Mouse (Mus musculus) intestine, postnatal 0 days (tissue): ENCODE data around the gene Psme3. TPM values are rescaled to one million over a fixed set of nuclear protein-coding genes. Genes with fewer than 3 reads are reported as not detected.

Experiments used
- ATAC-seq: fragments of 200-750 bp; cut with Nextera tagmentation; 2 replicates; pipeline ENCODE4 v1.8.0; 2017; ENCODE audit warnings: mild to moderate bottlenecking, moderate TSS enrichment, moderate library complexity
- H3K27ac ChIP-seq: fragments of 300-500 bp; sonication (generic); 2 replicates; pipeline ENCODE4 v1.5.1; 2014; ENCODE audit warnings: mild to moderate bottlenecking, low read depth, low read length, moderate library complexity
- H3K27me3 ChIP-seq: fragments of 300-500 bp; sonication (generic); replicated peaks from 2 replicates; pipeline ENCODE4 v1.6.1; 2014; ENCODE audit warnings: low read length, mixed read lengths; ENCODE audit not compliant: control insufficient read depth, insufficient read depth
- H3K36me3 ChIP-seq: fragments of 300-500 bp; sonication (generic); 2 replicates; pipeline ENCODE4 v1.6.1; 2014; ENCODE audit warnings: mild to moderate bottlenecking, moderate library complexity; ENCODE audit not compliant: control insufficient read depth, insufficient read depth
- H3K4me1 ChIP-seq: fragments of 300-500 bp; sonication (generic); replicated peaks from 2 replicates; pipeline ENCODE4 v1.6.1; 2014; ENCODE audit warnings: antibody characterized with exemption, low read length, mixed read lengths; ENCODE audit not compliant: control insufficient read depth, insufficient read depth
- H3K4me2 ChIP-seq: fragments of 300-500 bp; sonication (generic); replicated peaks from 2 replicates; pipeline ENCODE4 v1.6.1; 2014; ENCODE audit warnings: low read depth, mild to moderate bottlenecking, moderate library complexity
- H3K4me3 ChIP-seq: fragments of 300-500 bp; sonication (generic); 2 replicates; pipeline ENCODE4 v1.5.1; 2014; ENCODE audit warnings: low read depth, low read length
- H3K9ac ChIP-seq: fragments of 300-500 bp; sonication (generic); 2 replicates; pipeline ENCODE4 v1.6.1; 2014; ENCODE audit warnings: mild to moderate bottlenecking, low read depth, low read length
- H3K9me3 ChIP-seq: fragments of 300-500 bp; sonication (generic); 2 replicates; pipeline ENCODE4 v1.6.1; 2016; ENCODE audit warnings: mixed run types; ENCODE audit not compliant: control insufficient read depth
- CTCF ChIP-seq: sonication (generic); IDR thresholded peaks from 2 replicates; pipeline ENCODE4 v1.5.1; 2016; ENCODE audit warnings: low read depth, mild to moderate bottlenecking, control low read depth, antibody characterized with exemption, moderate library complexity
- whole genome bisulfite sequencing: fragments of 180-500 bp; shearing (Covaris S2); extraction: QIAGEN DNeasy Blood & Tissue Kit; methylation state at CpG from one replicate; pipeline ENCODE4 v1.1.7; 2014; 5-methylcytosine and 5-hydroxymethylcytosine counted together
- microRNA-seq: library from miRNA; unstranded; fragments of <30 nt; microRNA quantifications from one replicate; pipeline ENCODE4, GENCODE M21; 2016
- polyA plus RNA-seq: library from polyadenylated mRNA; unstranded; fragments of >200 nt; fragmentation: Nextera tagmentation; extraction: Ambion mirVana; gene quantifications from 2 replicates; pipeline ENCODE4 v1.2.1, GENCODE M21; 2015

Gene Psme3
- polyA plus RNA-seq, 1 experiment from 2014 or later = 59.5 TPM

DNA sequence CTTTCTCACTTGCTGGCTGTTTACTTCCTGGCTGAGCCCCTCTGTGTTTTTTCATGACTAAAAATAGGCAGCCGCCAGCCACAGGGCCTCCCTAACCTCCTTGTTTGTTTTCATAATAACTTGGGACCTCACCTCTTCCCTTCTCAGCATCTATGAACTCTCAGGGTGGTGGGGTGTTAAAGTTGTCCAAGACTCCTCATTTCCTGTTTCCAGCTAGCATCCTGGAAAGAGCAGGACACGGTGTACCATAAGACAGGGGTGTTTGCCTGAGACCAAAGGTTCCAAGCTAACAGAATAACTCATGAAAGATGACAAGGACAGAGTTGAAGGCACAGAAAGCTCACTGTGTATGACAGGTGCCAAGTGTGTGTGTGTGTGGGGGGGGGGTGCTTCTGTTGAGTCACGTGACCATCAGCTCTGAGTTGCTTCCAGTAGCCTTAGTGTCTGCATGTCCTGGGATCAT lies 44.7 kb downstream of the Psme3 start:
- WGBS = 31% methylated on average over 3 of the region's 3 CpGs
- no peak for TF ChIP-seq CTCF
- H3K4me3 ChIP-seq = no peak overlapping the region
- H3K27me3 ChIP-seq = no peaks in the 10 kb centered on the region
- no peak overlapping the region for H3K9ac ChIP-seq
- no peak overlapping the region for H3K4me2 ChIP-seq
- peak overlapping the region; percentile 88 for H3K27ac ChIP-seq
- no peaks in the 10 kb centered on the region for H3K9me3 ChIP-seq
- H3K4me1 ChIP-seq = peaks cover 6% of the 10 kb centered on the region; the same call in 1 of the 2 replicates
- no peak for ATAC-seq
- H3K36me3 ChIP-seq = no peaks in the 10 kb centered on the region

DNA sequence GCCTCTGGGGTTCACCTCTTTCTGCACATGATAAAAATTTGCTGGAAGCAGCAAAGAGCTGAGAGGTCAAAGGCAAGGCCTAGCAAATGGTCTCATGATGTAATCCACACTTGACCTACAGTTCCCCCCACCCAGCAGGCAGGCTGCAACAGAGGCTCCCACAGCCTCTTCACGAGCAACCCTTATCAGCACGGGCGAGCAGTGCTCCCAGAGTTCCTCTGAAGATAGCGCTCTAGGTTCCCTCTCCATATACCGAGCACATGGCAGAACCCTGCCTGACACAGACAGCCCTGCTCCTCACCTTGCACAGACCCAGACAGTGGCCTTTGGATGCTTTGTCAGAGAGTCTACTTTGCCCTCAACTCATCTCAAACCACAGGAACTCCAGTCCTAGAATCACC lies 48.5 kb downstream of the Psme3 start:
- 32% methylated on average over 5 of the region's 5 CpGs for WGBS
- H3K27me3 ChIP-seq = no peaks in the 10 kb centered on the region
- peak; percentile 82 for ATAC-seq
- no peak for TF ChIP-seq CTCF
- H3K9ac ChIP-seq = peak overlapping the region; percentile 22; the same call in 1 of the 2 replicates
- H3K4me2 ChIP-seq = no peak overlapping the region
- H3K36me3 ChIP-seq = no peaks in the 10 kb centered on the region
- H3K27ac ChIP-seq = peak overlapping the region; percentile 88
- peaks cover 10% of the 10 kb centered on the region; the same call in 1 of the 2 replicates for H3K4me1 ChIP-seq
- no peaks in the 10 kb centered on the region for H3K9me3 ChIP-seq
- no peak overlapping the region for H3K4me3 ChIP-seq

DNA sequence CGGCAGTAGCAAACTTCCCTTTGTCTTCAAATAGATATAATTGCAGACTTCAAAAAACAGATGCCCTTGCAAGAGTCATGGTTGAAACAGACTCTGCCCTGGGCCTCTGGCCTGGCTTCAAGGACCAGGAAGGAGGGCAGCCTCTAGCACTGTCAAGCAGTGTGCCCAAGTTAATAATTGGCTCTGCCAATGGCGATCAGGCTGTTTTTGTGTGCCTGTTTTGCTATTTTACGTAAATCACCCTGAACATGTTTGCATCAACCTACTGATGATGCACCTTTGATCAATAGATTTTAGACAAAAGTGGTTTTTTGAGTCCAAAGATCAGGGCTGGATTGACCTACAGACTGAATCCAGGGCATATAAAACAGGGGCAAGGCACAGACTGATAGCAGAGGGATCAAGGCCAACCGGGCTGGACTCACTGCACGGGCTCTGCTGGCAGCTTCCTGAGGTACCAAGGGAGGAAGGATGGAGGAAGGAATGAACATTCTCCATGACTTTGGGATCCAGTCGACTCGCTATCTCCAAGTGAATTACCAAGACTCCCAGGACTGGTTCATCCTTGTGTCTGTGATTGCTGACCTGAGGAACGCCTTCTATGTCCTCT lies 51.4 kb downstream of the Psme3 start, which contains the start of gene G6pc:
Gene G6pc, plus strand, starts transcription at position 236 of the 610 bp plus-strand sequence.
- H3K4me1 ChIP-seq = peaks cover 10% of the 10 kb centered on the region; the same call in 1 of the 2 replicates
- TF ChIP-seq CTCF = no peak
- H3K4me2 ChIP-seq = peak within 1 kb of the TSS; percentile 49
- no peaks in the 10 kb centered on the region for H3K27me3 ChIP-seq
- H3K4me3 ChIP-seq = peak within 1 kb of the TSS; percentile 34
- 60% methylated on average over 8 of the region's 8 CpGs for WGBS
- peak; percentile 52 for ATAC-seq
- H3K27ac ChIP-seq = peak within 1 kb of the TSS; percentile 62
- no peaks in the 10 kb centered on the region for H3K36me3 ChIP-seq
- H3K9ac ChIP-seq = no peak within 1 kb of the TSS
- no peaks in the 10 kb centered on the region for H3K9me3 ChIP-seq

DNA sequence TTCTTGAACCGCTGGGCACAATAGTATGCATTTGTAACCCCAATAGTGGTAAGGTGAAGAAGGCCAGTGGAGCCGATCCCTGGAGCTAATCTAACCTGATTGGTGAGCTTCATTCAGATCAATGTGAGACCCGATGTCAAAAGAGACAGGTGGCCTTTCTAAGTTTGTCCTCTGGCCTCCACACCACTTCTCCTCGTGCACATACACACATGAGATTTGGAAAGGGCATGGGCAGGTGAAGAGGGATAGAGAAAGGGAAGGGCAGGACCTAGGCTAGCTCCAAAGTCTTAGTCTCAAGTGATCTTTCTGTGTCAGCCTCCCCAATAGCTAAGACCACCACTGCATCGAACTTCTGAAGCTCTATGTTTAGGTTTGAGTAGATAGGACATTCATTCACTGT lies 54.1 kb downstream of the Psme3 start:
- 0 out of 2 replicates have a peak overlapping the region, but pooled peaks have one; percentile 7 for H3K9ac ChIP-seq
- H3K4me3 ChIP-seq = no peak overlapping the region; the same call in 1 of the 2 replicates
- H3K27me3 ChIP-seq = no peaks in the 10 kb centered on the region
- WGBS = 69% methylated on average over 5 of the region's 5 CpGs
- 0 out of 2 replicates have a peak, but pooled peaks cover 4% of the 10 kb centered on the region for H3K4me1 ChIP-seq
- H3K4me2 ChIP-seq = peak overlapping the region; percentile 49
- TF ChIP-seq CTCF = no peak
- H3K36me3 ChIP-seq = peaks cover 6% of the 10 kb centered on the region; the same call in 1 of the 2 replicates
- no peak overlapping the region for H3K27ac ChIP-seq
- no peak for ATAC-seq
- H3K9me3 ChIP-seq = no peaks in the 10 kb centered on the region

Small RNAs within 50 kb of the gene (microRNA-seq; reads per million reads assigned to microRNA genes)
- gene Gm25593 = not detected

Other genes with a start within 250 kb of the Psme3 start
- gene Naglu, start 246.2 kb upstream of the Psme3 start, polyA plus RNA-seq = 25.6 and 25.8 TPM in 2 replicates
- 0.08 TPM in 1 of 2 replicates, not detected in the other for gene Hsd17b1, start 237.8 kb upstream of the Psme3 start, polyA plus RNA-seq
- gene Coasy, start 233.6 kb upstream of the Psme3 start, polyA plus RNA-seq = 28.0 TPM in 2 replicates
- 93.3 and 96.4 TPM in 2 replicates for gene Mlx, start 228.9 kb upstream of the Psme3 start, polyA plus RNA-seq
- gene Psmc3ip, start 220.8 kb upstream of the Psme3 start, polyA plus RNA-seq = 9.1 and 10.5 TPM in 2 replicates
- gene Retreg3, start 196.3 kb upstream of the Psme3 start, polyA plus RNA-seq = 10.3 and 12.3 TPM in 2 replicates
- 20.0 and 20.6 TPM in 2 replicates for gene Tubg1, start 196.3 kb upstream of the Psme3 start, polyA plus RNA-seq
- 2.5 and 2.8 TPM in 2 replicates for gene Tubg2, start 160.3 kb upstream of the Psme3 start, polyA plus RNA-seq
- gene Cntnap1, start 145.7 kb upstream of the Psme3 start, polyA plus RNA-seq = 5.2 and 6.0 TPM in 2 replicates
- gene Plekhh3, start 144.9 kb upstream of the Psme3 start, polyA plus RNA-seq = 7.7 and 7.8 TPM in 2 replicates
- gene Ccr10, start 140.8 kb upstream of the Psme3 start, polyA plus RNA-seq = 0.13 and 0.22 TPM in 2 replicates
- 9.8 and 10.8 TPM in 2 replicates for gene Ezh1, start 89.8 kb upstream of the Psme3 start, polyA plus RNA-seq
- gene Ramp2, start 70.2 kb upstream of the Psme3 start, polyA plus RNA-seq = 67.7 and 74.7 TPM in 2 replicates
- gene Vps25, start 62.5 kb upstream of the Psme3 start, polyA plus RNA-seq = 148 and 157 TPM in 2 replicates
- 4.6 and 4.7 TPM in 2 replicates for gene Wnk4, start 55.6 kb upstream of the Psme3 start, polyA plus RNA-seq
- 0.26 and 0.47 TPM in 2 replicates for gene Cntd1, start 37.2 kb upstream of the Psme3 start, polyA plus RNA-seq
- 255 and 276 TPM in 2 replicates for gene Coa3, start 37.1 kb upstream of the Psme3 start, polyA plus RNA-seq
- 117 and 124 TPM in 2 replicates for gene Becn1, start 13.9 kb upstream of the Psme3 start, polyA plus RNA-seq
- gene Aoc2, start 8.8 kb downstream of the Psme3 start, polyA plus RNA-seq = 0.34 and 0.41 TPM in 2 replicates
- gene Aoc3, start 14.4 kb downstream of the Psme3 start, polyA plus RNA-seq = 3.7 and 4.4 TPM in 2 replicates
- gene G6pc, start 51.3 kb downstream of the Psme3 start, polyA plus RNA-seq = 54.3 and 63.3 TPM in 2 replicates
- 27.0 and 28.9 TPM in 2 replicates for gene Aarsd1, start 101.4 kb downstream of the Psme3 start, polyA plus RNA-seq
- 2.2 and 2.9 TPM in 2 replicates for gene Gm27029, start 108.6 kb downstream of the Psme3 start, polyA plus RNA-seq
- gene Rundc1, start 108.9 kb downstream of the Psme3 start, polyA plus RNA-seq = 12.0 and 13.1 TPM in 2 replicates
- gene Ptges3l, start 109.1 kb downstream of the Psme3 start, polyA plus RNA-seq = 7.0 and 7.8 TPM in 2 replicates
- 240 and 241 TPM in 2 replicates for gene Rpl27, start 126.1 kb downstream of the Psme3 start, polyA plus RNA-seq
- gene Ifi35, start 132.2 kb downstream of the Psme3 start, polyA plus RNA-seq = 100 and 102 TPM in 2 replicates
- gene Rnd2, start 148.8 kb downstream of the Psme3 start, polyA plus RNA-seq = 27.8 and 31.9 TPM in 2 replicates
- 94.5 and 95.6 TPM in 2 replicates for gene Vat1, start 150.0 kb downstream of the Psme3 start, polyA plus RNA-seq
- 2.3 and 3.3 TPM in 2 replicates for gene Brca1, start 235.7 kb downstream of the Psme3 start, polyA plus RNA-seq
- gene Nbr1, start 235.9 kb downstream of the Psme3 start, polyA plus RNA-seq = 44.5 and 54.1 TPM in 2 replicates